16 mouse cellular contexts compared by ENCODE assay signal in the genomic region with DNA sequence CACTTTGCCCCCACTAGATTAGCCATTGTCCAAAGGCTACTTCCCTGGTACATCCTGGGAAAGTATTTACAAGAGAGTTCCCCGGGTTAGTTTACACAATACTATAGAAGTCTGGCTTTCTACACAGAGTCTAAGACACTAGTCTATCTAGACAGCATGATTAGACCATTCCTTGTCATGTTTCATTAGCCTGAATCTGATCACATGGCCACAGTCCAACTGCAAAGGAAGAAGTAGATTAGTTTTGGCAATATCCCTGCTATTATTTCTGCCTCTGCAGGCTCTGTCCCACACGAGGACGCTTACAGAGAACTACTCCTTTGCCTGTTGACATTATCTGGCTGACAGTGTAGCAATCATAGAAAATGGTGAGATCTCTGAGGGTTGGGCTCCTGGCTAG.
"Had no signal": no experiment of that assay in that cellular context is flagged by ENCODE, and none has a peak within 500 bp of the region (broad histone marks: within the 10 kb centered on the region; RNA-seq: fewer than 3 reads in every experiment).

No protein-coding gene starts in this region.

- ATAC-seq: hindbrain, embryonic 16.5 days; inflammation-experienced regulatory T-cells, adult 6 months; intestine, embryonic 15.5 days; intestine, postnatal 0 days had no signal

- DNase-seq: gastrocnemius, adult 2 months; gastrocnemius, postnatal 10 days; gastrocnemius, postnatal 25 days; heart, adult 18-20 months; heart, postnatal 10 days; heart, postnatal 4 days; kidney, adult 18-20 months; kidney, adult 8-10 months; kidney, postnatal 10 days; kidney, postnatal 25 days; kidney, postnatal 4 days; liver had no signal
